Mouse (Mus musculus) liver, adult 10 weeks (tissue): ENCODE data around the gene Fbxo11. TPM values are rescaled to one million over a fixed set of nuclear protein-coding genes. Genes with fewer than 3 reads are reported as not detected.

Source experiments
- polyA plus RNA-seq: library from polyadenylated mRNA; stranded (reverse); fragments of 350-450 nt; fragmentation: Illumina TruSeq; extraction: RNeasy Lipid Tissue Mini Kit (QIAGEN cat#74804); gene quantifications from one replicate; pipeline ENCODE4 v1.2.3, GENCODE M21; 2014; ENCODE audit warnings: low read depth, low replicate concordance

Gene Fbxo11
- 49.9 TPM for polyA plus RNA-seq

DNA sequence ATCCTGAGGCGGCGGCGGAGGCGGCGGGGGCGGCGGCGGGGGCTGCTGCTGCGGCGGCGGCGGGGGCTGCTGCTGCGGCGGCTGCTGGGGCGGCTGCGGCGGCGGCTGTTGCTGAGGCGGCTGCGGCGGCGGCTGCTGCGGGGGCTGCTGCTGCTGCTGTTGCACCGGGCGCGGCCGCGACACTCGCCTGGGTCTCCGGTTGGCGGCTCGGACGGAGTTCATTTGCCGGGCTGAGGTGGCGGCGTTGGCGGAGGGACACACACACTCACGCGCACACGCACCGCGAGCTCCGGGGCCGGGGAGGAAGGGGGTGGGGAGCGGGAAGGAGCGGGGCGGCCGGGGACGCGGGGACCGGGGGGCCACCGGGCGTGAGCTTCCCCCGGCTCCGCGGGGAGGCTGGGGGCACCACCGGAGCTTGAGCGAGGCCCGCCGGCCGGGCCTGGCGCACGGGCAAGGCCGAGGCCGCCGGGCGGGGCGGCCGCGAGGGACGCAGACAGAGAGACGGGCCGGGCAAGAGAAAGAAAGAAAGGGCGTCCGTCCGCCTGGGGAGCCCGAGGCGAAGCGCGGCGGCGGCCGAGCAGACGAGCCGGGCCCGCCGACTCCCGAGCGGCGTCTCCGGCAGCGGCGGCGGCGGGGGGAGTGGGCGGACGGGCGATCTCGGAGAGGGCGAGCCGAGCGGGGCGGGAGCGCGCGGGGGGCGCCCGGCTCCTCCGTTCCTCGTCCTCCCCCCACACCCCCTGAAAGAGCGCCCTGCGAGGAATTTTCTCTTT, at the start of gene Fbxo11:
Gene Fbxo11, minus strand, starts transcription at position 261 of the 770 bp plus-strand sequence.

DNA sequence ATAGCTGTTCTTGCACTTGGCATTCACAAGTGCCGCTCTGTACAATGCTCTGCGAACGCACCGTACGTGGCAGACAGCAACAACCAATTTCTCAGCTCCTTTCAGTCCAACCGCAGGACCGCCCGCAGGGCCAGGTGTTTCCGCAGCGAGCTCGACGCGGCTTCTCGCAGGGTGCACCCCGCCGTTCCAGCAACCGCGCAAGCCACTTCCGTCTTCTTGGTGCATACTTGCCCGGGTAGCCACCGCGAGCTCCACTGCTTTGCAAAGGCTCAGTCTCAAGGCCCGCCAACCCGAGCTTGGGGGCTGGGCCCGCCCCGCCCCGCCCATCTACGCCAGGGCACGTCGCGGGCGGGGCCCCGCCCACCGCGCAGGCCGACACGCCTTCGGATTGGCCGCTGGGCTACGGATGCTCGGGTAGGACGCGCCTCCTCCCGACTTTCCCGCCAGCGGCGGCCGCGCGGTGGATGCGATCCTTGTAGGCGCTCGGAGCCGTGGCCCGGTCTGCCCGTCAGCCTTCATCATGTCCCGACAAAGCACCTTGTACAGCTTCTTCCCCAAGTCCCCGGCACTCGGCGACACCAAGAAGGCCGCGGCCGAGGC, 90.4 kb downstream of the Fbxo11 start, which contains the start of gene Msh6:
Gene Msh6, plus strand, starts transcription at position 434 of the 600 bp plus-strand sequence.

Other genes with a start within 250 kb of the Fbxo11 start
- not detected for gene Rpl36-ps4, start 144.3 kb downstream of the Fbxo11 start, polyA plus RNA-seq
- 6.3 TPM for gene Msh6, start 90.2 kb downstream of the Fbxo11 start, polyA plus RNA-seq